Mouse (Mus musculus) heart, adult 2 months (tissue): Measurements from ENCODE around the gene Parp1.

Experiments
- CTCF ChIP-seq: fragments of 200-600 bp; IDR thresholded peaks from 2 replicates; pipeline ENCODE4 v1.8.1; 2022; ENCODE audit warnings: antibody characterized with exemption, mild to moderate bottlenecking, moderate library complexity
- EP300 ChIP-seq: fragments of 200-500 bp; IDR thresholded peaks from 2 replicates; pipeline ENCODE4 v1.6.1; 2011; ENCODE audit warnings: low read depth, low read length, control low read depth; ENCODE audit not compliant: insufficient read depth
- POLR2A ChIP-seq: fragments of 200-500 bp; IDR thresholded peaks from 2 replicates; pipeline ENCODE4 v1.6.1; 2011; ENCODE audit warnings: mild to moderate bottlenecking, low read depth, low read length, control low read depth; ENCODE audit not compliant: insufficient read depth

GRCm38 (mm10) chr1:180616762-180617161 lies 48.0 kb downstream of the Parp1 start:
- TF ChIP-seq POLR2A (no peak), CTCF (no peak), EP300 (no peak)
